Mouse (Mus musculus) embryo, embryonic 10 days (tissue): Measurements from ENCODE around the gene Arsb.
"Not testable (repeated sequence)": the region's sequence is repeated elsewhere in the genome, so short reads cannot be mapped to it uniquely, and the experiment has no call there.

Source experiments
- DNase-seq: peaks from one replicate; pipeline ENCODE4 v3.0.0-alpha.2; 2015; ENCODE audit warnings: low spot score

Gene Arsb

GRCm38 (mm10) chr13:93924735-93925432 lies 153.5 kb downstream of the Arsb start:
- no peak for DNase-seq

- no peak for DNase-seq
These were observed 159.3 kb downstream of the Arsb start for GRCm38 (mm10) chr13:93930561-93931340.

DNA sequence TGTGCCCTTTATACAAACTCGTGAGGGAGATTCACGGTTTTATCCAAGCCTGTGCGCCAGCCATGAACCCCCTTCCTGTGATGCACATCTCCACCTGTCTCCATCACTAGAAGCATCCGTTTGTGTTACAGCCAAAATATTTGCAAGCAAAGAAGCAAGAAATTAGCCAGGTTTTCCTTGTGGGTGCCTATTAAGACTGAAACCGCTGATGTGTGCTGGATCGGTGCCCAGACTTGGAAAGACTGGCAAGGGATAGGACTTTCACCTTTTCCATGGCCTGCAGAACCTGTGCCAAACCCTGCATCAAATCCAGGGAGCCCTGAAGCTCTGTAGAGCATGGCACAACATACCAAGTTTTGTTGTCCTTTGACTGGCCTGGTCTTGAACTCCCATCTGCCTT lies 165.0 kb downstream of the Arsb start:
- no peak for DNase-seq

GRCm38 (mm10) chr13:93938118-93938517 lies 166.7 kb downstream of the Arsb start:
- DNase-seq, result no peak

DNA sequence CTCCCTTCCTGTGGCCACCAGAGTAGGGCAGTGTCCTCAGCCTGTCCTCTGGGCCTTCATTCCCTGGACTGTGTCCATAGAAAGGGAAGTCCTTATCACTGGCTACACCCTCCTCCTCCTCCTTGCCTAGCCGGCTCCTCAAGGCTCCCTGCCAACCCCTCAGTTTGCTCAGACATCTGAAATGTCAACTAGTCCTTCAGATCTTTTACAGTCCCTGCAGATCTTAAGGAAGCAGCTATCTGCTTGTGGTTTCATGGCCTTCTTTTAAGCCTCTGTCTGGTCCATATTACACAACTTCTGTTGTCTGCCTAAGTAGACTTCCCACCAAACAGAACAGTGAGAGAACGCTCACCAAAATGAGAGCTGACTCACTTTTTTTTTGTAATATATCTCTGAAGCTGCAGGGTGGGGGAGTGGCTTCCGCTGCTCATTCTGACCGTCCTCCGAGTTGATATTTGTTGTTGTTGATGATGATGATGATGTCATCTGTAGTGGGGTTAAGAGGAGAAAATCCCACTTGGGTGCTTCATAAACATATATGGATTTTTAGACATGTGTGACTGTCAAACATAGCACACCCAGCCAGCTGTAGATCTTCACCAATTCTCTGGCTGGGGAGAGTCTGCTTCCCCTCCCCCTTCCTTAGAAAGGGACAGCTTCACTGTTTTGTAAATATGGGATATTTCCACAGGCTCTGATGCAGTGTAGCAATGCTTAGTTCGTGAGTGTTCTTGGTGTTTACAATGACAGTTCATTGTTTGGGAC lies 168.1 kb downstream of the Arsb start:
- DNase-seq, result no peak

- no peak for DNase-seq
These were observed 169.5 kb downstream of the Arsb start for GRCm38 (mm10) chr13:93940742-93941531.

GRCm38 (mm10) chr13:93950996-93951395 lies 179.6 kb downstream of the Arsb start:
- peak; percentile 35 for DNase-seq

- no peak for DNase-seq
These were observed 180.1 kb downstream of the Arsb start for GRCm38 (mm10) chr13:93951555-93951954.

GRCm38 (mm10) chr13:93952466-93952865 lies 181.0 kb downstream of the Arsb start:
- no peak for DNase-seq

- DNase-seq, result no peak
These were observed 186.5 kb downstream of the Arsb start for GRCm38 (mm10) chr13:93957907-93958306.

DNA sequence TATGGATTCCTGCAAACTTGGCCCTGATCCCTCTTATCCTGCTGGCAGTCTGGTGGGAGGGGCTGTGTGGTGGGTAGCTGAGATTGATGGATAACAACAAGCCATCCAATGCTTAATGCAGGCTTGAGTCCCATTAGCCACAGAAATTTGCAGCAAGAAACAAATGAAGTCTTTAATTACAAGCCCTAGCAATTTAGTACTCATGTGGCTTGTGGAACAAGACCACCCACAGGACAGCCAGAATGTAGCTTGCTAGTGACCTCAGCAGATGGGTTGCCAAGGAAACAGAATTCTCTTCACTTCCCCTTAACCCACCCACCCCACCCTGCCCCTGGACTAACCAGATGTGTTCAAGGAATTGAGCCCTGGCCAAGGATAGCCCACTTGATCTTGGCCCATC lies 194.8 kb downstream of the Arsb start:
- DNase-seq, result no peak

GRCm38 (mm10) chr13:93967138-93967537 lies 195.7 kb downstream of the Arsb start:
- no peak for DNase-seq

DNA sequence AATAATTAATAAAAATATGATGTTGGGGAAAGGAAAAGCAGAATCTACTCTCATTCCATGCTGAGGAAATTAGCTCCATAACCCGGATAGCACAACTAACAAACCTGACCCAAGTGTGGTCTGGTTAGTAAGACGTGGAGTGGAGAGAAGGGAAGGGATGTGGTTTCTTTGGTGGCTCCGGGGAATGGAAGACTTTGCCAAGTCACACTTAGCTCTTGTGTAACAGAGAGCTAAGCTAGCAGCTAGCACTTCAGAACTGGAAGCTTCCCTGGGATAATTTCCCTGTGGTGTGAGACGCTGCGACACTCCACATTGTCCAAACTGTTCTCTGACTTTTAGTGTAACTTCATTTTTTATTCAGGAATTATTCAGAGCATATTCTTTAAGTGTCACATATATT lies 198.7 kb downstream of the Arsb start:
- DNase-seq, result no peak

- no peak for DNase-seq
These were observed 201.0 kb downstream of the Arsb start for GRCm38 (mm10) chr13:93972423-93972822.

GRCm38 (mm10) chr13:93975668-93976067 lies 204.2 kb downstream of the Arsb start:
- no peak for DNase-seq

- DNase-seq, result no peak
These were observed 205.6 kb downstream of the Arsb start for GRCm38 (mm10) chr13:93976897-93977530.

- DNase-seq, result no peak
These were observed 207.5 kb downstream of the Arsb start for GRCm38 (mm10) chr13:93978703-93979495.

- no peak for DNase-seq
These were observed 208.3 kb downstream of the Arsb start for GRCm38 (mm10) chr13:93979754-93980153.

DNA sequence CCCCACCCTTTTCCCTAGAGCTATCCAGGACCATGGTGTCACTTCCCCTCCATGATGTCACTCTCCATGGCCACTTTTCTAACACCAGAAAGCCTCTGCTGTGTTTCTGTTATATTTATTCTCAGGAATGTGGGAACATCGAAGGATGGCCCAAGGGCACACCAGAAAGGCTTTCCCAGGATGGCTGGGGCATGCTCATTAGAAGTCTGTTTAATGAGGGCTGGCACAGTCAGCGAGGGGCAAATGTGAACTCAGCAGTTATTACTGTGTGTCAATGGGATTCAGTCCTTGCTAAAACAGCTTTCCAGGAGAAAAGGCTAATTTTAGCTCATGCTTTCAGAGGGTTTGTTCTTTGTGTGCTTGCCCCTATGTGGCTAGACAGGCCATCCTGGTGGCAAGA lies 213.1 kb downstream of the Arsb start:
- DNase-seq, result no peak

GRCm38 (mm10) chr13:93985181-93985580 lies 213.8 kb downstream of the Arsb start:
- DNase-seq, result no peak

DNA sequence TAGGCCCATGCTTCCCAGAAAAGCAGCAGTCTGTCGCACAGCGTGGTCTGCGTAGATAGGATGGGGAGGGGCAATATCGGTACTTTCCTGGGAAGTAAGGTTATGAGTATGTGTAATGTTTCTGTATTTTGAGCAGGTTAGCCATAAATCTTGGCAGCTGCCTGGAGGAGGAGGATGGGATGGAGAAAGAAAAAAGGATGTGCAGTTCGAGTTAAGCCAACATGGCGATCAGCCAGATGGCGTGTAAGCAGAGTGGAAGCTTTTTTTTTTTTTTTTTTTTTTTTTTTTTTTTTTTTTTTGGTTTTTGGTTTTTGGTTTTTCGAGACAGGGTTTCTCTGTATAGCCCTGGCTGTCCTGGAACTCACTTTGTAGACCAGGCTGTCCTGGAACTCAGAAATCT lies 214.3 kb downstream of the Arsb start:
- DNase-seq, result not testable (repeated sequence)
